Mouse (Mus musculus): Measurements from ENCODE around the gene Rrm2.

Gene Rrm2

GRCm38 (mm10) chr12:24705502-24706263 is 2.4 kb upstream of the Rrm2 start:
- DNase-seq = peak in 1 of 2 experiments; percentile 17

- peak; percentile 72 to 73 for DNase-seq
These were observed 1.1 kb upstream of the Rrm2 start for GRCm38 (mm10) chr12:24706764-24707479.

DNA sequence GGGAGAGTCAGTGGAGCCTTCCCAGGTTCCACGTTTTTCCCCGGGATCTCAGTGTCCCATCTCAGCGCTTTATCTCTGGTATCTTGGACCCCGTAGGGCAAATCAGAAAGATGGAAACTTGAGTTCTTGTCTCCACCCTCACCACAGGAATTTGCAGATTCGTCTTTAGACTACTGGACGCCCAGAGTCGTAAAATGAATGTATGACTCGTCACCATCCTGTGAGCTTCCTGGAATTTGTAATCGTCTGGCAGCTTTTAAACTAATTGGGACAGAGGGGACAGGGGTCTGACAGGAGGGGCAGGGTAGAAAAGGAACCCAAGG is 600 bp upstream of the Rrm2 start:
- DNase-seq = no peak

DNA sequence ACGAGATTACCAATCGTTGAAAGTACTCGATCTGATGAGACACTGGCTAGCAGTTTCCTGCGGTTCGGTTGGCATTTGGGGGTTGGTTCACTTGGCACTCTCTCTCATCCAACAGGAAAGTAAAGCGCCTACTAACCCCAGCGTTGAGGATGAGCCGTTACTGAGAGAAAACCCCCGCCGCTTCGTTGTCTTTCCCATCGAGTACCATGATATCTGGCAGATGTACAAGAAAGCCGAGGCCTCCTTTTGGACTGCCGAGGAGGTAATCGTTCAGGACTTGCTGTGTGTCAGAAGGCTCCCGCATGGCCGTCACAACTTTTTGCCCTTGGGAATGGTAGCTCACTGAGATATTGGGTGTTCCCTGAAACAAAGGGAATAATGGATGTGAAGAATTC is 780 bp downstream of the Rrm2 start:
- DNase-seq = no peak

DNA sequence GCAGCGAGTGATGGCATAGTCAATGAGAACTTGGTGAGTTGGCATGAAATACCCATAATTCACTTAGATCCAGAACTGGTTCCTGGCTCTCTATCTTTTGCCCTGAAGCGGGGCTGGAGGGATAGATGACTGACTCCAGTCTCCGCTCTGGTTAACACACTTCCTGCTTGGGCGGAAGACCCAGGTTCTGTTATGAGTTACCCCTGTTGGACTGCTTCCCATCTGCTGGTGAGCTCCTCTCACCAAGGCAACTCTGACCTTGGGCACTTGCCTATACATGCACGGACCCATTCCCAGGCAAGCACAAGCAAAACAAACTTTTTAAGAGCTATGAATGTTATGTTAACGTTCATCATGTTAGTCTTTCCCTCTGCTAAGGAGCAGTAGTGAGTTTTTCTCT is 1.4 kb downstream of the Rrm2 start:
- no peak for DNase-seq

GRCm38 (mm10) chr12:24709831-24710508 is 1.9 kb downstream of the Rrm2 start:
- DNase-seq = peak; percentile 59 to 83

DNA sequence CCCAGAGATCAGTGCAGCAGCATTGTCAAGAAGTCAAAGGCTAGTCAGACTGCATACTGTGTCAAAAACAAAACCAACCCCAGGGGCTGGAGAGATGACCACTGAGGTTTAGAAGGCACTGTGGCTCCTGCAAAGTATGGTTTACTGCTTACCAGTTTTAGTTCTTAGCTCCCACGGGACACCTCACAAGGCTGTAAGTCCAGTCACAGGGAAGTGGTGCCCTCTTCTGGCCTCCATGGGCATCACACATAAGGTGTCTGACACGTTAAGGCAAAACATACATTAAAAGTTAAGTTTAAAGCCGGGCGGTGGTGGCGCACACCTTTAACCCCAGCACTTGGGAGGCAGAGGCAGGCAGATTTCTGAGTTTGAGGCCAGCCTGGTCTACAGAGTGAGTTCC is 2.6 kb downstream of the Rrm2 start:
- peak in 1 of 2 experiments; percentile 60 for DNase-seq

- DNase-seq = no peak
These were observed 4.4 kb downstream of the Rrm2 start for GRCm38 (mm10) chr12:24712396-24712795.

DNA sequence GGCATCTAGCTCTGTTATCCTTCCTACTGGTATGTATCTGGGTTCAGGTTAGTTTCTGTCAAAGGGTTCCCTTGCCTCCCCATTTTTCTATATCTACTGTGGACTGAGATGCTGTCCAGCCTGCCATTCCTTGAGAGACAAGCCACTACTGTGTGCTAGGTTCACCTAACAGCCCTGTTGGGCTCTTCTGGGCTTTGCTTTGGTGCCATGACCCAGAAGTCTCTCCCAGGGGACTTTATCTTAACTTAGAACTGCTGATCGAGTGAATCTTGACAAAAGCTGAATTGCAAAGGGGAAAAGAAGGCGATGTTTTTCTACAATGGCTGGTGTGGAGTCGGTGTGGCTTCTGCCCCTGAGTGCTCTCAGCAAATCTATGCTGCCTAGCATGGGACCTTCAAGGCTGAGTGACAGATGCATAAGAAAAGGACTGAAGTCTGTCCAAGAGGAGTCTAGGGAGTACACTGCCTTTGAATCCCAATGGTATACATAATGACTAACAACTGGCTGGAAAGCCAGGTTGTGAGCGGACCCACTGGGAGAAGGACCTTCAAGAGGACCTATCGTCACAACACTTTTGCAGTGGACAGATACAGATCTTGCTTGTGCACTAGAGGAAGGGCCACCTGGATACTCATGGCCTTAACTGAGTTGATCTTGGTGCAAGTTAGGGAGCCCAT is 6.7 kb downstream of the Rrm2 start:
- DNase-seq = no peak

DNA sequence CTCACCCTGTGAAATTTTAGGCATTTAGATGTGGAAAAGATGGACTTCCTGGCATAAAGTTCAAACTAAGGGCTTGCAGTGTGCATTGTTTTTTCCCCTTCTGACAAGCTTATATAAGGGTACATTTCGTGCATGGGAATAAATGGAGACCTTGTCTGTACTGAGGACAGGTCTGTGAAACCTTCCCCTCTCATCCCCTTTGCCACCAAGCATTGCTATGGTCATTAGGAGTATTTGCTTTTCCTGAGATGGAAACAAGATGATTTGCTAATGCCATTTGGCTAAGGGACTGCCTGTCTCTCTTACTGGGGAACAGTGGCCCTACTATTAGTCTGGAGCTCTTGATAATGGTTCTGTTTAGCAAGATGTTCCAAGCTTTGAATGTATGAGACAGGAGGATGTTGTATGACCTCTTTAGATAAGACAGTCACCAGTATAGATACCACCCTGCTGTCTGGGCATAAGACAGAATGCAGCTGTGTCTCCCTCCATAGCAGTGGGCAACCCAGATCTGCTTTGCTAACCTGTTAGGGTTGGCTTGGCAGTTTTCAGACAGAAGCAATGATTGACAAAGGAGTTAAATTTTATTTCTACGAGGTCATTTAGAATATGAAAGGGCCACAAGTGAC is 7.3 kb downstream of the Rrm2 start:
- no peak for DNase-seq

DNA sequence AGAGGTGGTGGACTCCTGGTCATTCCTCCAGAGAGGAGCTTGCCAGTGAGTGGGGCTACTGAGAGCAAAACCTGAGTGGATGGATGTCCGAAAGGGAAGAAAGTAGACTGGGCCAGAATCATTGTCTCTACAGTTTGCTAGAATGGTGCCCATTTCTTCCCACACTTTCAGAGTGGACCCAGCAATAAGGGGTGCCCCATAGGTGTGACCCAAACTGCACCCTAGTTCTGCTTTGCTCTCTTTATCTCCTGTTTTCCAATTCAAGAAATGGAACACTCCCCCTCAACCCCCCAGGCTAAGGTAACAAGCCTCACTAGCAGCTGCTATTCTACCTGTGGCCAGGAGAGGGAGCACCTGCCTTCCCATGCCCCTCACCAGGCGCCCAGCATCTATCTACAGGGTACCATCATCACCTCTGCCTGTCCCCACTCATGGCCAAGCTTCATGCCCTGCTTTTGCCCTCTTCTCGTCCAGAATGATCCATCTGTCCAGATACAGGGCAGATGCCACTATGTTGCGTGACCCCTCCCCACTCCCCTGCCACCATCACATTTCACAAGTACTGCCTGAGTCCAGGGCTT is 8.8 kb downstream of the Rrm2 start:
- DNase-seq = peak; percentile 31 to 65

GRCm38 (mm10) chr12:24723434-24723833 is 15.4 kb downstream of the Rrm2 start:
- DNase-seq = no peak

DNA sequence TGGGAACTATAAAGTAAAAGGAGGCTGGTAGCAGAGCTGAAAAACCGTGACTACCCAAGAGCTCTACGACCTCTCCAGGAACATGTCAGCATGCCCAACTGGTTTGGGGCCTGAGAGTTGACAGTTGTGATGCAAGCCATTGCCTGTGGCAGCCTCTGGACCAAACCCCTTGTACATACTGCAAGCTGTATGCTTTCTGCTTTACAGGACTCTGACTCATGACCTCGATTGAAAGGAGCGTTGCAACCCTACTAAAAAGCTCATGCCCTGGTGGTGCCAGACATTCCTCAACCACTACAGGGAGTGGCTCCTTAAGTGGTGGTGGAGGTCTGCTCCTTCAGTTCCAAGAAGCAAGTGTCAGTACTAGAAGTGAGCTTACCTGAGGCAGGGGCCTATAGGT is 15.8 kb downstream of the Rrm2 start:
- no peak for DNase-seq

GRCm38 (mm10) chr12:24724369-24724768 is 16.3 kb downstream of the Rrm2 start:
- peak in 1 of 2 experiments; percentile 16 for DNase-seq

DNA sequence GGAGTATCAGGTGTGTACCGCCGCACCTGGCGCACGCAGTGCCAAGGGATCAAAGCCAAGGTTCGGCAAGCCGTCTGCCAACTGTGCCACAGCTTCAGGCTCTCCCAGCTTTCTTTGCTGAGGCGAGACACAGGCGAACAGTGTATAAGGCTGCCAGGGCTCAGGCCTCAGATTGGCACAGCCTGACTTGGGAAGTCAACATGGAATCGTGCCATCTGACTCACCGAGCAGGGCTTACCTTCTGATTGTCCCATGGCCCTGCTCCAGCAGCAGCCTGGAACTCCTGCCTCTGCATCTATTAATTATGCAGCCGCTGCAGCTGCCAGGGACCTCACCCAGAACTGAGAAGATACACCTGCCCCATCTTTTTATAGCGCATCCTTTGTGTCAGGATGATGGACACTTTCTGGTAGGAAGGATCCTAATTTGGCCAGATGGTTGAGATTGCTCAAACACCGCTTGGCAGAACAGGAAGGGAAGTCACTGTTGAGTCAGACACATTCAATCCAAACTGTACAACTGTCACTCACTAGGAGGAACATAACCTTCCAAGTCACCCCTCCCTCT is 26.9 kb downstream of the Rrm2 start:
- peak; percentile 40 to 43 for DNase-seq

DNA sequence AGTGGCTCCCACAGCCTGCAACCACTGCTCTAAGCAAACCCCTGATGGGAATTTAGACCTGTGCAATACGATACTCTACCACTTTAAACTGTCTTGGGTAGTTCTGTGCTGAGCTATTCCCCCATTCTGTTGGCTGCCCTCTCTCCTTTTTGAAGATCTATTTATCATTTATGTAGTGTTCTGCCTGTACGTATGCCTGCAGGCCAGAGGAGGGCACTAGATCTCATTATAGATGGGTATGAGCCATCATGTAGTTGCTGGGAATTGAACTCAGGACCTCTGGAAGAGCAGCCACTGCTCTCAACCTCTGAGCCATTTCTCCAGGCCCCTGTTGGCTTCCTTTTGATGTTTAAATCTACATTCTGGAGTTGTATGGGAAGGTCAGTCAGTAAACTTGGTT is 28.9 kb downstream of the Rrm2 start:
- no peak for DNase-seq

DNA sequence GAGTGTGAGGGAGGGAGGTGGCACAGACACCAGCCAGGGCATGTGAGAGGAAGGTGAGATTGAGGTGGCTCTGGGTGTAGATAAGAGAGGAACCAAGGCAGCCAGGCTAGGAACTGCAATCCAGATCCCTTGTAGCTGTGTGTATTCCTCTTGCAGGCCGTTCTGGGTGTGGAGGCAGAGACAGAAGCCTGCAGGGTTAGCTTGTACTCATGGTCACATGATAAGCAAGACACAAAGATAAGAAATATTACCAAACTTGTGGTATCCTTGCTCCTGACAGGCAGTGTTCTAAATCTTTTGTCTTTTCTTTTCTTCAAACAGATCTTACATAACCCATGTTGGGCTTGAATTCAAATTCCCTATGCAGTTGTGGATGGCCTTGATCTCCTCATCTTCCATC is 31.9 kb downstream of the Rrm2 start:
- DNase-seq = no peak

GRCm38 (mm10) chr12:24741535-24741934 is 33.5 kb downstream of the Rrm2 start:
- peak in 1 of 2 experiments; percentile 19 for DNase-seq

DNA sequence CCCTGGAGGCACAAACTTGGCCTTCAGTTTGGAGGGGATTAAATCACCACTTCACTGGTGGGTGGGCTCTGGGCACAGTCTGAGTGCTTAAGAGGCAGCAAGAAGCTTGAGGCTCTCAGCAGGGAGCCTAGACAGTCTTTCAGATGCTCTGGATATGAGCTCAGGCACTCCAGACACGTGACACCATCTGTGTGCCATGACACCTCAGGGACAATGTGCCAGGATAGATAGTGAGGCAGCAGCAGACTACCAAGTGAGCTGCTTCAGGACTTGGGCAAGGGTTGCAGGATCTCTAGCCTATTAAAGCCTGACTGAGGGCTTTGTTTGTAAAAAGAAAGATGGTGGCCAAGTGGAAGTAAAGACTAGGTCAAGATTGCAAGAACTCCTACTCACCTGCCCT is 36.3 kb downstream of the Rrm2 start:
- no peak for DNase-seq

GRCm38 (mm10) chr12:24746579-24747296 is 38.7 kb downstream of the Rrm2 start:
- peak; percentile 10 to 21 for DNase-seq

- DNase-seq = no peak
These were observed 39.3 kb downstream of the Rrm2 start for GRCm38 (mm10) chr12:24747297-24747696.
